Mouse (Mus musculus) liver, adult 2 months (tissue): Measurements from ENCODE around the gene Sept8. TPM values are rescaled to one million over a fixed set of nuclear protein-coding genes. Genes with fewer than 3 reads are reported as not detected.

ENCODE experiments used
- DNase-seq: peaks from one replicate; pipeline ENCODE4 v3.0.0-alpha.2; 2011; ENCODE audit warnings: low read depth, low spot score; ENCODE audit errors: extremely low read depth
- H3K27ac ChIP-seq: fragments of 200-500 bp; replicated peaks from 2 replicates; pipeline ENCODE4 v1.5.1; 2012; ENCODE audit warnings: low read depth, mild to moderate bottlenecking, control low read depth, inconsistent platforms, low read length; ENCODE audit not compliant: insufficient read depth
- H3K27me3 ChIP-seq: fragments of 200-500 bp; 2 replicates; pipeline ENCODE4 v1.6.1; 2012; ENCODE audit warnings: mild to moderate bottlenecking, moderate library complexity, low read length, inconsistent platforms; ENCODE audit not compliant: control insufficient read depth, insufficient read depth
- H3K36me3 ChIP-seq: fragments of 200-500 bp; 2 replicates; pipeline ENCODE4 v1.6.1; 2012; ENCODE audit warnings: low read length, inconsistent platforms; ENCODE audit not compliant: control insufficient read depth, insufficient read depth
- H3K4me1 ChIP-seq: fragments of 200-500 bp; 2 replicates; pipeline ENCODE4 v1.6.1; 2011; ENCODE audit warnings: low read length; ENCODE audit not compliant: control insufficient read depth, insufficient read depth
- H3K4me3 ChIP-seq: fragments of 200-500 bp; 2 replicates; pipeline ENCODE4 v1.5.1; 2011; ENCODE audit warnings: low read depth, mild to moderate bottlenecking, control low read depth, low read length, moderate library complexity; ENCODE audit not compliant: insufficient read depth
- H3K79me2 ChIP-seq: fragments of 200-500 bp; 2 replicates; pipeline ENCODE4 v1.6.1; 2012; ENCODE audit warnings: inconsistent platforms, mild to moderate bottlenecking, low read length, moderate library complexity; ENCODE audit not compliant: control insufficient read depth, insufficient read depth
- H3K9ac ChIP-seq: fragments of 200-500 bp; 2 replicates; pipeline ENCODE4 v1.6.1; 2012; ENCODE audit warnings: low read depth, mild to moderate bottlenecking, control low read depth, inconsistent platforms, low read length
- CTCF ChIP-seq: fragments of 200-500 bp; IDR thresholded peaks from 2 replicates; pipeline ENCODE4 v1.5.1; 2011; ENCODE audit warnings: low read depth, low read length, control low read depth
- POLR2A ChIP-seq: fragments of 200-500 bp; IDR thresholded peaks from 2 replicates; pipeline ENCODE4 v1.6.1; 2011; ENCODE audit warnings: low read length, control low read depth; ENCODE audit not compliant: insufficient read depth; ENCODE audit errors: extremely low read depth
- WGBS: fragments of 180-500 bp; shearing (Covaris S2); methylation state at CpG from one replicate; pipeline ENCODE4 v1.1.7; 2018; 5-methylcytosine and 5-hydroxymethylcytosine counted together
- polyA plus RNA-seq: library from polyadenylated mRNA; depleted of rRNA; stranded (reverse); fragments of >200 nt; gene quantifications from 2 replicates; pipeline ENCODE4 v1.2.3, GENCODE M21; 2012
- total RNA-seq: library from RNA; depleted of rRNA; stranded (reverse); fragments of >200 nt; gene quantifications from 2 replicates; pipeline ENCODE4 v1.2.3, GENCODE M21; 2014

Gene Sept8
- total and polyA plus RNA-seq, 2 experiments, result 1.7 to 2.0 TPM

- no peak for DNase-seq
- TF ChIP-seq CTCF (no peak), POLR2A (no peak)
- Histone ChIP-seq H3K79me2 (no peaks in the 10 kb centered on the region), H3K36me3 (no peaks in the 10 kb centered on the region), H3K4me3 (no peak overlapping the region), H3K27ac (no peak overlapping the region), H3K9ac (no peak overlapping the region), H3K27me3 (no peaks in the 10 kb centered on the region), H3K4me1 (no peaks in the 10 kb centered on the region)
- WGBS, result 47% methylated on average over 7 of the region's 7 CpGs
Measured at GRCm38 (mm10) chr11:53508152-53508551, 10.9 kb upstream of the Sept8 start.

DNA sequence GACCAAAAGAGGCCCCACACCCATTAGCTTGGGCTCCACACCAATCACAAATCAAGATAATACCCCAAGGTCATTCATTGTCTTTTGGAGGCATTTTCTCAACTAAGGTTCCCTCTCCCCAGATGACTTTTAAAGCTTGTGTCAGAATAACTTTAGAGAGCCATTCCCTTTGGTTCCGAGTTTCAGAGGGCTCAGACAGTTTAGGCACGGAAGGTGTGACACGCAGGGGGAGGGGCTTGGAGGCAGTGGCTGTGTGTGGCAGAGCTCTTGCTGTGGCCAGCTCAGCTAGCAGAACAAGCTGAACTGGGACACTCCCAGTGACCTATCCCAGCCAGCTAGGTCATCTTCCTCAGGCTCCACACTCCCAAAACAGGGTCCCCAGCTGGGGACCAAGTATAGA is 10.5 kb upstream of the Sept8 start:
- H3K4me1 ChIP-seq, result no peaks in the 10 kb centered on the region
- 71% methylated on average over 3 of the region's 3 CpGs for WGBS
- H3K27ac ChIP-seq, result no peak overlapping the region
- no peaks in the 10 kb centered on the region for H3K79me2 ChIP-seq
- H3K4me3 ChIP-seq, result no peak overlapping the region
- TF ChIP-seq POLR2A, result no peak
- no peak for TF ChIP-seq CTCF
- DNase-seq, result no peak
- no peak overlapping the region for H3K9ac ChIP-seq
- H3K27me3 ChIP-seq, result no peaks in the 10 kb centered on the region
- H3K36me3 ChIP-seq, result no peaks in the 10 kb centered on the region

DNA sequence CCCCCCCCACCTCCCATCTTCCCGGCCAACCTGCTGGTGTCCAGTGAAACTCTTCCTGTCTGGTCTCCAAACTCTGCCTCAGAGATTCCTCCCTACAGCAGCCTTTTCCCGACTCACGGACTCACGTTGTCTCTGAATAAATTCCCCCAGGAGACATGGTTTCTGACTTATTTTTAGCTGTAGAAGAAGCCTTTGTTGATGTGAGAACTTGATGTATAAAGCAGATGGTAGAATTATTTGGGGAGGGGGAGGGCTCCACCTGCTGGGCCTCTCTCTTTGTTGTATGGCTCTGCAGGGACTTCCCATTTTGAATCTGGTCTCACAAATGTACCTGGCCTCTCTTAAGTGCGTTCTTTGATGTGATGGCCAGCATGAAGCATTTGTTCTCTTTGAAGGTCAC is 8.7 kb upstream of the Sept8 start:
- Histone ChIP-seq H3K36me3 (no peaks in the 10 kb centered on the region), H3K27ac (no peak overlapping the region), H3K79me2 (no peaks in the 10 kb centered on the region), H3K9ac (no peak overlapping the region), H3K4me3 (no peak overlapping the region), H3K4me1 (no peaks in the 10 kb centered on the region), H3K27me3 (no peaks in the 10 kb centered on the region)
- 78% methylated on average over 5 of the region's 5 CpGs for WGBS
- DNase-seq, result no peak
- TF ChIP-seq POLR2A, result no peak
- no peak for TF ChIP-seq CTCF

- Histone ChIP-seq H3K4me1 (no peaks in the 10 kb centered on the region), H3K36me3 (no peaks in the 10 kb centered on the region), H3K27ac (no peak overlapping the region), H3K9ac (no peak overlapping the region), H3K79me2 (no peaks in the 10 kb centered on the region), H3K4me3 (no peak overlapping the region), H3K27me3 (0 out of 2 replicates have a peak, but pooled peaks cover 3% of the 10 kb centered on the region)
- 85% methylated on average over 8 of the region's 8 CpGs for WGBS
- TF ChIP-seq POLR2A (no peak), CTCF (no peak)
- no peak for DNase-seq
Measured at GRCm38 (mm10) chr11:53516775-53517627, 2.1 kb upstream of the Sept8 start.

- Histone ChIP-seq H3K36me3 (no peaks in the 10 kb centered on the region), H3K4me1 (no peaks in the 10 kb centered on the region), H3K4me3 (no peak overlapping the region), H3K79me2 (no peaks in the 10 kb centered on the region; the same call in 1 of the 2 replicates), H3K27ac (no peak overlapping the region), H3K9ac (no peak overlapping the region), H3K27me3 (0 out of 2 replicates have a peak, but pooled peaks cover 3% of the 10 kb centered on the region)
- no peak for DNase-seq
- no peak for TF ChIP-seq CTCF
- TF ChIP-seq POLR2A, result no peak
- WGBS, result 63% methylated on average over 5 of the region's 5 CpGs
Measured at GRCm38 (mm10) chr11:53518759-53519158, 298 bp upstream of the Sept8 start.
